Mouse (Mus musculus): ENCODE measurements around the gene Pla2g1b.
"Not testable (repeated sequence)": the region's sequence is repeated elsewhere in the genome, so short reads cannot be mapped to it uniquely, and the experiment has no call there.

GRCm38 (mm10) chr5:115505617-115506016 lies 39.6 kb downstream of the Pla2g1b start:
- not testable (repeated sequence) for TF ChIP-seq POLR2A (IDR thresholded peaks at IDR 0.05; ENCODE audit: insufficient read depth, low read length); EP300 (IDR thresholded peaks at IDR 0.05; ENCODE audit: insufficient read depth, low read depth, low read length); CTCF (IDR thresholded peaks at IDR 0.05; ENCODE audit: low read depth, low read length)
